Mouse (Mus musculus): ENCODE data around the gene Ism1.

GRCm38 (mm10) chr2:139634506-139634905 lies 43.5 kb upstream of the Ism1 start:
- TF ChIP-seq HCFC1 (IDR thresholded peaks at IDR 0.05; ENCODE audit: borderline replicate concordance, insufficient read depth, low read length) (no peak), CHD2 (IDR thresholded peaks at IDR 0.05; ENCODE audit: low read depth, low read length) (no peak)
